Mouse (Mus musculus) stomach, embryonic 16.5 days (tissue): Measurements from ENCODE around the gene Rora. TPM values are rescaled to one million over a fixed set of nuclear protein-coding genes. Genes with fewer than 3 reads are reported as not detected.

Experiments
- ATAC-seq: fragments of 200-750 bp; cut with Nextera tagmentation; 2 replicates; pipeline ENCODE4 v1.8.0; 2017; ENCODE audit warnings: moderate number of reproducible peaks, moderate TSS enrichment; ENCODE audit not compliant: insufficient read depth, low FRiP score
- H3K27ac ChIP-seq: fragments of 300-500 bp; sonication (generic); 2 replicates; pipeline ENCODE4 v1.5.1; 2014; ENCODE audit warnings: low read length
- H3K27me3 ChIP-seq: fragments of 300-500 bp; sonication (generic); 2 replicates; pipeline ENCODE4 v1.6.1; 2014; ENCODE audit warnings: low read length, control low read depth, mixed read lengths; ENCODE audit not compliant: control insufficient read depth, insufficient read depth
- H3K36me3 ChIP-seq: fragments of 300-500 bp; sonication (generic); 2 replicates; pipeline ENCODE4 v1.6.1; 2014; ENCODE audit warnings: low read length; ENCODE audit not compliant: control insufficient read depth, insufficient read depth
- H3K4me1 ChIP-seq: fragments of 300-500 bp; sonication (generic); 2 replicates; pipeline ENCODE4 v1.6.1; 2014; ENCODE audit warnings: low read length, control low read depth, mixed read lengths; ENCODE audit not compliant: control insufficient read depth, insufficient read depth
- H3K4me2 ChIP-seq: fragments of 300-500 bp; sonication (generic); 2 replicates; pipeline ENCODE4 v1.6.1; 2014; ENCODE audit warnings: low read depth, low read length, mixed read lengths
- H3K4me3 ChIP-seq: fragments of 300-500 bp; sonication (generic); replicated peaks from 2 replicates; pipeline ENCODE4 v1.5.1; 2014; ENCODE audit warnings: mild to moderate bottlenecking, low read length
- H3K9ac ChIP-seq: fragments of 300-500 bp; sonication (generic); 2 replicates; pipeline ENCODE4 v1.6.1; 2014; ENCODE audit warnings: low read length
- H3K9me3 ChIP-seq: fragments of 300-500 bp; sonication (generic); replicated peaks from 2 replicates; pipeline ENCODE4 v1.6.1; 2016; ENCODE audit warnings: low read length, control low read depth; ENCODE audit not compliant: control insufficient read depth
- WGBS: fragments of 180-500 bp; shearing (Covaris S2); extraction: QIAGEN DNeasy Blood & Tissue Kit; methylation state at CpG from one replicate; pipeline ENCODE4 v1.1.7; 2014; 5-methylcytosine and 5-hydroxymethylcytosine counted together
- polyA plus RNA-seq: library from polyadenylated mRNA; unstranded; fragments of >200 nt; fragmentation: Nextera tagmentation; extraction: Ambion mirVana; gene quantifications from 2 replicates; pipeline ENCODE4 v1.2.1, GENCODE M21; 2015

Gene Rora
- polyA plus RNA-seq, 1 experiment from 2014 or later, result 8.4 TPM

- Histone ChIP-seq H3K27ac (no peak overlapping the region), H3K27me3 (no peaks in the 10 kb centered on the region), H3K36me3 (no peaks in the 10 kb centered on the region), H3K9ac (no peak overlapping the region), H3K4me2 (no peak overlapping the region), H3K4me3 (no peak overlapping the region), H3K4me1 (peaks cover 10% of the 10 kb centered on the region), H3K9me3 (no peaks in the 10 kb centered on the region)
- 65% methylated on average over 4 of the region's 4 CpGs for WGBS
- no peak for ATAC-seq
These were observed 46.3 kb downstream of the Rora start for GRCm38 (mm10) chr9:68699856-68700255.

- Histone ChIP-seq H3K27me3 (no peaks in the 10 kb centered on the region), H3K9ac (no peak overlapping the region), H3K9me3 (no peaks in the 10 kb centered on the region), H3K27ac (no peak overlapping the region), H3K4me1 (no peaks in the 10 kb centered on the region), H3K36me3 (no peaks in the 10 kb centered on the region), H3K4me3 (no peak overlapping the region), H3K4me2 (no peak overlapping the region)
- no peak for ATAC-seq
- 57% methylated on average over 5 of the region's 5 CpGs for WGBS
These were observed 54.0 kb downstream of the Rora start for GRCm38 (mm10) chr9:68707636-68708035.

- Histone ChIP-seq H3K27me3 (no peaks in the 10 kb centered on the region), H3K4me3 (no peak overlapping the region), H3K27ac (no peak overlapping the region), H3K9me3 (no peaks in the 10 kb centered on the region), H3K9ac (no peak overlapping the region), H3K4me1 (no peaks in the 10 kb centered on the region), H3K36me3 (no peaks in the 10 kb centered on the region), H3K4me2 (no peak overlapping the region)
- WGBS, result 65% methylated on average over 8 of the region's 8 CpGs
- no peak for ATAC-seq
These were observed 55.6 kb downstream of the Rora start for GRCm38 (mm10) chr9:68709232-68709631.

- 63% methylated on average over 14 of the region's 14 CpGs for WGBS
- H3K4me2 ChIP-seq, result no peak overlapping the region
- no peak overlapping the region for H3K4me3 ChIP-seq
- H3K27ac ChIP-seq, result no peak overlapping the region
- H3K9me3 ChIP-seq, result no peaks in the 10 kb centered on the region
- H3K27me3 ChIP-seq, result no peaks in the 10 kb centered on the region
- H3K4me1 ChIP-seq, result no peaks in the 10 kb centered on the region
- no peaks in the 10 kb centered on the region for H3K36me3 ChIP-seq
- ATAC-seq, result no peak
- no peak overlapping the region for H3K9ac ChIP-seq
These were observed 57.5 kb downstream of the Rora start for GRCm38 (mm10) chr9:68710893-68711654.

GRCm38 (mm10) chr9:68716961-68717360 lies 63.4 kb downstream of the Rora start:
- no peak for ATAC-seq
- Histone ChIP-seq H3K4me1 (no peaks in the 10 kb centered on the region), H3K36me3 (no peaks in the 10 kb centered on the region), H3K9me3 (peaks cover 2% of the 10 kb centered on the region; the same call in 1 of the 2 replicates), H3K4me3 (no peak overlapping the region), H3K27ac (no peak overlapping the region), H3K27me3 (no peaks in the 10 kb centered on the region), H3K4me2 (no peak overlapping the region), H3K9ac (no peak overlapping the region)
- WGBS, result 20% methylated on average over 5 of the region's 5 CpGs

- Histone ChIP-seq H3K4me3 (no peak overlapping the region), H3K27me3 (no peaks in the 10 kb centered on the region), H3K9ac (no peak overlapping the region), H3K36me3 (no peaks in the 10 kb centered on the region), H3K4me1 (no peaks in the 10 kb centered on the region), H3K27ac (no peak overlapping the region), H3K4me2 (no peak overlapping the region), H3K9me3 (peaks cover 2% of the 10 kb centered on the region; the same call in 1 of the 2 replicates)
- no peak for ATAC-seq
- WGBS, result 76% methylated on average over 6 of the region's 6 CpGs
These were observed 64.8 kb downstream of the Rora start for GRCm38 (mm10) chr9:68718427-68718826.

- Histone ChIP-seq H3K9ac (no peak overlapping the region), H3K9me3 (peaks cover 2% of the 10 kb centered on the region; the same call in 1 of the 2 replicates), H3K36me3 (no peaks in the 10 kb centered on the region), H3K4me3 (no peak overlapping the region), H3K27ac (no peak overlapping the region), H3K4me2 (no peak overlapping the region), H3K4me1 (no peaks in the 10 kb centered on the region), H3K27me3 (no peaks in the 10 kb centered on the region)
- no peak for ATAC-seq
- WGBS, result 84% methylated on average over 9 of the region's 9 CpGs
These were observed 65.7 kb downstream of the Rora start for GRCm38 (mm10) chr9:68719286-68719685.

- no peak for ATAC-seq
- 68% methylated on average over 8 of the region's 8 CpGs for whole genome bisulfite sequencing
- Histone ChIP-seq H3K4me3 (no peak overlapping the region), H3K9ac (no peak overlapping the region), H3K9me3 (no peaks in the 10 kb centered on the region), H3K4me1 (no peaks in the 10 kb centered on the region), H3K4me2 (no peak overlapping the region), H3K27ac (no peak overlapping the region), H3K27me3 (no peaks in the 10 kb centered on the region), H3K36me3 (no peaks in the 10 kb centered on the region)
These were observed 71.2 kb downstream of the Rora start for GRCm38 (mm10) chr9:68724636-68725285.

GRCm38 (mm10) chr9:68727166-68727855 lies 73.7 kb downstream of the Rora start:
- Histone ChIP-seq H3K4me3 (no peak overlapping the region), H3K36me3 (no peaks in the 10 kb centered on the region), H3K27me3 (no peaks in the 10 kb centered on the region), H3K4me2 (no peak overlapping the region), H3K27ac (no peak overlapping the region), H3K4me1 (no peaks in the 10 kb centered on the region), H3K9me3 (peaks cover 5% of the 10 kb centered on the region; the same call in 1 of the 2 replicates), H3K9ac (no peak overlapping the region)
- ATAC-seq, result no peak
- WGBS, result 76% methylated on average over 11 of the region's 11 CpGs
